Mouse (Mus musculus) heart, adult 2 months (tissue): Measurements from ENCODE around the gene Wwox.

Experiments
- CTCF ChIP-seq: fragments of 200-600 bp; IDR thresholded peaks from 2 replicates; pipeline ENCODE4 v1.8.1; 2022; ENCODE audit warnings: antibody characterized with exemption, mild to moderate bottlenecking, moderate library complexity
- EP300 ChIP-seq: fragments of 200-500 bp; IDR thresholded peaks from 2 replicates; pipeline ENCODE4 v1.6.1; 2011; ENCODE audit warnings: low read depth, low read length, control low read depth; ENCODE audit not compliant: insufficient read depth
- POLR2A ChIP-seq: fragments of 200-500 bp; IDR thresholded peaks from 2 replicates; pipeline ENCODE4 v1.6.1; 2011; ENCODE audit warnings: mild to moderate bottlenecking, low read depth, low read length, control low read depth; ENCODE audit not compliant: insufficient read depth

GRCm38 (mm10) chr8:114503196-114503595 lies 63.7 kb downstream of the Wwox start:
- TF ChIP-seq CTCF, result no peak
- TF ChIP-seq EP300, result no peak
- TF ChIP-seq POLR2A, result no peak
